Mouse (Mus musculus) CH12.LX (cell line): ENCODE measurements around the gene Aftph.

Experiments
- BHLHE40 ChIP-seq: IDR thresholded peaks from 2 replicates; pipeline ENCODE4 v1.6.1; 2011; ENCODE audit warnings: mild to moderate bottlenecking, low read depth, low read length, improper control_type of control experiment
- CTCF ChIP-seq, 2 experiments: IDR thresholded peaks in 1 of 2; conservative IDR thresholded peaks in 1 of 2; 2 replicates each; pipeline ENCODE4 v1.5.1; 2011 to 2012; ENCODE audit warnings: low read depth in 2 of 2, low read length in 2 of 2, improper control_type of control experiment in 1 of 2, inconsistent platforms in 1 of 2, mild to moderate bottlenecking in 1 of 2, moderate library complexity in 1 of 2
- POLR2A ChIP-seq: IDR thresholded peaks from 2 replicates; pipeline ENCODE4 v1.6.1; 2011; ENCODE audit warnings: low read depth, mild to moderate bottlenecking, improper control_type of control experiment, low read length
- POLR2AphosphoS2 ChIP-seq: IDR thresholded peaks from 2 replicates; pipeline ENCODE4 v1.6.1; 2011; ENCODE audit warnings: low read depth, low read length, improper control_type of control experiment
- USF1 ChIP-seq: IDR thresholded peaks from 2 replicates; pipeline ENCODE4 v1.6.1; 2014; ENCODE audit warnings: low read depth, mild to moderate bottlenecking, inconsistent platforms, low read length, improper control_type of control experiment
- ZC3H11A ChIP-seq: IDR thresholded peaks from 2 replicates; pipeline ENCODE4 v1.6.1; 2012; ENCODE audit warnings: low read depth, mild to moderate bottlenecking, inconsistent platforms, low read length, improper control_type of control experiment
- ZKSCAN1 ChIP-seq: IDR thresholded peaks from 2 replicates; pipeline ENCODE4 v1.6.1; 2012; ENCODE audit warnings: low read depth, inconsistent platforms, low read length, improper control_type of control experiment, borderline replicate concordance

DNA sequence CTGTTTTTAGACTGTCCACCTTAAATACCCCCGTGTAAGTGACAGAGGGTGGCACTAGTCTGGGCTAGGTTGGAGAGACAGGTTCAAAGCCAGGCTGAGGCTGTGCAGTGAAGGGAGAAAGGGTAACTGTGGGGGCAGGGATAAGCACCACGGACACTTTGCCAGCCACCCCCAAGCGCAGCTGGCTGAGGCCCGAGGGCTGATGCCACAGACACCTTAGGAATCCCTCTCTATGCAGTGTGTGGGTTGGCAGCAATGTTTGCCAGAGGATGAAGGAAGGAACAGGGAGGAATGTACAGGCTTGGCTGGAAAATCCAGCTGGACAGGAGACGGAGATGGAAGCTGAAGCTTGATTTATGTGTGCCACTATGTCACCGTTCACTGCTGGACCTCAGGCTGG, 68.9 kb downstream of the Aftph start:
- TF ChIP-seq POLR2AphosphoS2 (no peak), CTCF (conservative IDR thresholded peaks at IDR 0.05 in 1 of 2, IDR thresholded peaks at IDR 0.05 in 1 of 2; ENCODE audit: low read depth in 2 of 2, low read length in 2 of 2) (no peak), ZKSCAN1 (no peak), ZC3H11A (no peak), USF1 (no peak), POLR2A (no peak), BHLHE40 (no peak)
